8 mouse cellular contexts compared by ENCODE assay signal in the genomic region with DNA sequence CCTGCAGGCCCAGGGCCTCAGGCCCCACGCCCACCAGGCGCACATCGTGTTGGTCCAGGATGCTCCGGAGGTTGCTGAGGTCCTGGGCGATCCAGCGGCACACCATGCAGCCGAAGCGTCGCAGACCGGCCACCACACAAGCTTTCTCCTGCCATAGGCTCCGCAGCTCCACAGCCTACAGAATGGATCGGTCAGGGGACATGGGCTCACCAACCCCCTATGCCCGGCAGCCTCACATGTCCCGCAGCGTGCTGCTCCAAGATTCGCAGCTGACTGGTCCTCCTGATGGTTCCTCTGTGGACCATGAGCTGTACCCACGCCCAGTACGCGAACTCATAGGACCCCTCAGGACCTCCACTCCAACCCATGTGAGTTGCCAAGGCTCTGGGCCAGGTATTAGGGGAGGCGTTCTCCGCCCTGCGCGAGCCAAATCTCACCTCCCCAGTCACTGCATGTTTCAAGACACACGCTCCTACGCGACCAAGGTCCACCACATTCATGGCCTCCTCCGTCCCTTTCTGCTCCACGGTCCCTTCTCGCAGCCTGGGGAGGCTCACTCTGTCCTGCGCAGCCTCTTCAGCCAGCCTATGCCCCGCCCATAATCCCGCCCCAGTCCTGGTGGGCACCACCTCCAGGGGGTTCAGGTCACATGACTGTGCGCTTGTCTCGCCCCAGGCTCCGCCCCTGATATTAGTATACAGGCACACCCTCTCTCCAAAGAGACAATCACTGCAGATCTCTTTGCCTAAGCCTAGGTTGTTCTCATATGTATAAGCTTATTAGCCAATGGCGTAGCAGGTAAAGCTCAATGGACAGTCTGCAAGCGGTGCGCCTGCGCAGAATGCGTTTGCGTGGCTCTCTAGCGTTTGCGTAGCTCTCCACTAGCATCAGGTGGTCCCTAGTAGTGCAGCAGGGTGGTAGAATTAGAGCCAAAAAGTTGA. TPM values are rescaled to one million over a fixed set of nuclear protein-coding genes. Genes with fewer than 3 reads are reported as not detected.
A peak's percentile ranks its signal among the peaks of the same experiment; 100 is the strongest.
DNase-seq lines count a peak whose midpoint lies in the region; ATAC-seq and TF ChIP-seq lines count a peak whose summit lies in the region.

A gene (minus strand): TSS at position 630 of the 941 bp plus-strand sequence.

- H3K27me3 ChIP-seq in E14TG2a.4 (ENCODE audit: insufficient read depth, low read length): peaks cover 30% of the 10 kb centered on the region
- H3K27me3 ChIP-seq in forebrain, embryonic 11.5 days (ENCODE audit: control insufficient read depth, insufficient read depth, low read length): no peaks in the 10 kb centered on the region
- H3K27me3 ChIP-seq in heart, embryonic 15.5 days: peaks cover 11% of the 10 kb centered on the region; the same call in 1 of the 2 replicates
- no peaks in the 10 kb centered on the region; the same call in 1 of the 2 replicates for H3K27me3 ChIP-seq in liver, embryonic 14.5 days (ENCODE audit: control insufficient read depth, insufficient read depth, low read length)
- no peaks in the 10 kb centered on the region for H3K27me3 ChIP-seq in neural tube, embryonic 11.5 days (ENCODE audit: control insufficient read depth, insufficient read depth, low read length)

- peak within 1 kb of the TSS; percentile 78 for H3K4me2 ChIP-seq in forebrain, embryonic 11.5 days (ENCODE audit: low read depth, low read length, severe bottlenecking)
- peak within 1 kb of the TSS; percentile 97 for H3K4me2 ChIP-seq in heart, embryonic 15.5 days
- H3K4me2 ChIP-seq in liver, embryonic 14.5 days (ENCODE audit: low read depth): peak within 1 kb of the TSS; percentile 71
- H3K4me2 ChIP-seq in neural tube, embryonic 11.5 days (ENCODE audit: low read depth): peak within 1 kb of the TSS; percentile 96

- no peaks in the 10 kb centered on the region for H3K9me3 ChIP-seq in E14TG2a.4 (ENCODE audit: low read length)
- H3K9me3 ChIP-seq in forebrain, embryonic 11.5 days (ENCODE audit: control insufficient read depth, low read length): no peaks in the 10 kb centered on the region
- no peaks in the 10 kb centered on the region for H3K9me3 ChIP-seq in heart, embryonic 15.5 days (replicated peaks)
- H3K9me3 ChIP-seq in liver, embryonic 14.5 days (ENCODE audit: control insufficient read depth, low read length): no peaks in the 10 kb centered on the region
- no peaks in the 10 kb centered on the region for H3K9me3 ChIP-seq in neural tube, embryonic 11.5 days (ENCODE audit: control insufficient read depth, low read length)

- H3K4me1 ChIP-seq in E14TG2a.4 (replicated peaks; ENCODE audit: low read depth, low read length): peaks cover 41% of the 10 kb centered on the region
- 0 out of 2 replicates have a peak, but pooled peaks cover 2% of the 10 kb centered on the region for H3K4me1 ChIP-seq in forebrain, embryonic 11.5 days (replicated peaks; ENCODE audit: control insufficient read depth, insufficient read depth, low read length)
- peaks cover 21% of the 10 kb centered on the region for H3K4me1 ChIP-seq in heart, embryonic 15.5 days (replicated peaks)
- peaks cover 5 to 9% of the 10 kb centered on the region in 2 experiments; a peak in 3 of 4 replicates for H3K4me1 ChIP-seq in liver, embryonic 14.5 days (replicated peaks; ENCODE audit: control insufficient read depth in 2 of 2, insufficient read depth in 2 of 2, low read length in 1 of 2)
- H3K4me1 ChIP-seq in neural tube, embryonic 11.5 days (ENCODE audit: control insufficient read depth, insufficient read depth, low read length): peaks cover 14% of the 10 kb centered on the region

- peak within 1 kb of the TSS; percentile 51 for H3K9ac ChIP-seq in forebrain, embryonic 11.5 days (ENCODE audit: low read length)
- H3K9ac ChIP-seq in heart, embryonic 15.5 days: peak within 1 kb of the TSS; percentile 76
- H3K9ac ChIP-seq in liver, embryonic 14.5 days (replicated peaks): peak within 1 kb of the TSS; percentile 38
- peak within 1 kb of the TSS; percentile 65 for H3K9ac ChIP-seq in neural tube, embryonic 11.5 days (ENCODE audit: low read length)

- peak; percentile 97 for ATAC-seq in forebrain, embryonic 11.5 days (replicated peaks; ENCODE audit: low FRiP score)
- peak; percentile 96 for ATAC-seq in heart, embryonic 15.5 days (replicated peaks; ENCODE audit: insufficient number of reproducible peaks, insufficient read depth, low FRiP score, low read depth)
- ATAC-seq in liver, embryonic 14.5 days (ENCODE audit: insufficient read depth): peak; percentile 92
- ATAC-seq in neural tube, embryonic 11.5 days (ENCODE audit: insufficient read depth, low FRiP score, low TSS enrichment): peak; percentile 97

- DNase-seq in c-Kit-positive CD71-positive TER-119-positive erythroid progenitor cells, embryonic 14.5 days (ENCODE audit: low spot score): peak; percentile 79
- DNase-seq in forebrain, embryonic 11.5 days (ENCODE audit: low spot score): peak; percentile 93
- peak; percentile 88 for DNase-seq in kidney, postnatal 14 days
- DNase-seq in liver, embryonic 14.5 days (ENCODE audit: low read depth in 3 of 3, low spot score in 3 of 3): peak; percentile 69 to 83 (median 73)
- DNase-seq in neural tube, embryonic 11.5 days (ENCODE audit: low spot score): peak; percentile 91
- peak; percentile 83 for DNase-seq in testis, postnatal 10 days (ENCODE audit: low spot score)

- TF ChIP-seq EP300 in liver, embryonic 14.5 days (IDR thresholded peaks at IDR 0.05; ENCODE audit: low read depth): no peak

- peak within 1 kb of the TSS; percentile 81 for H3K4me3 ChIP-seq in E14TG2a.4 (replicated peaks; ENCODE audit: low read length)
- peak within 1 kb of the TSS; percentile 48 for H3K4me3 ChIP-seq in forebrain, embryonic 11.5 days (ENCODE audit: low read depth, low read length)
- H3K4me3 ChIP-seq in heart, embryonic 15.5 days: peak within 1 kb of the TSS; percentile 65
- peak within 1 kb of the TSS; percentile 44 to 45 for H3K4me3 ChIP-seq in liver, embryonic 14.5 days (ENCODE audit: insufficient read depth in 1 of 2, low read depth in 2 of 2, low read length in 2 of 2)
- peak within 1 kb of the TSS; percentile 52 for H3K4me3 ChIP-seq in neural tube, embryonic 11.5 days (ENCODE audit: low read depth, low read length)

- 5% methylated on average over 43 of the region's 43 CpGs for WGBS in forebrain, embryonic 11.5 days
- WGBS in heart, embryonic 15.5 days: 4% methylated on average over 43 of the region's 43 CpGs
- WGBS in liver, embryonic 14.5 days (ENCODE audit: insufficient replicate concordance): 8% methylated on average over 43 of the region's 43 CpGs
- 3% methylated on average over 43 of the region's 43 CpGs for WGBS in neural tube, embryonic 11.5 days

- TF ChIP-seq CTCF in E14TG2a.4 (conservative IDR thresholded peaks at IDR 0.05; ENCODE audit: low read length): no peak
- no peak for TF ChIP-seq CTCF in liver, embryonic 14.5 days (IDR thresholded peaks at IDR 0.05; ENCODE audit: low read depth)

- H3K36me3 ChIP-seq in E14TG2a.4 (ENCODE audit: insufficient read depth, low read length): peaks cover 18% of the 10 kb centered on the region
- no peaks in the 10 kb centered on the region for H3K36me3 ChIP-seq in forebrain, embryonic 11.5 days (ENCODE audit: control insufficient read depth, insufficient read depth, low read length)
- H3K36me3 ChIP-seq in heart, embryonic 15.5 days: no peaks in the 10 kb centered on the region
- H3K36me3 ChIP-seq in liver, embryonic 14.5 days (replicated peaks; ENCODE audit: control insufficient read depth, insufficient read depth, low read depth): no peaks in the 10 kb centered on the region
- H3K36me3 ChIP-seq in neural tube, embryonic 11.5 days (ENCODE audit: control insufficient read depth, insufficient read depth, low read length): no peaks in the 10 kb centered on the region

- H3K27ac ChIP-seq in forebrain, embryonic 11.5 days (ENCODE audit: low read depth, low read length): no peak within 1 kb of the TSS
- peak within 1 kb of the TSS; percentile 70 for H3K27ac ChIP-seq in heart, embryonic 15.5 days
- H3K27ac ChIP-seq in liver, embryonic 14.5 days: no peak within 1 kb of the TSS
- H3K27ac ChIP-seq in neural tube, embryonic 11.5 days (ENCODE audit: low read depth, low read length): 0 out of 2 replicates have a peak within 1 kb of the TSS, but pooled peaks have one; percentile 23

RNA-seq across cellular contexts. Expression of the gene that starts here (rescaled TPM):
- 29.4 and 32.0 TPM in 2 replicates for polyA plus RNA-seq in forebrain, embryonic 11.5 days (2014; fragmentation: Nextera tagmentation; extraction: Ambion mirVana)
- polyA plus RNA-seq in heart, embryonic 15.5 days (2015; fragmentation: Nextera tagmentation; extraction: Ambion mirVana): 46.7 and 53.6 TPM in 2 replicates
- 4.0 and 5.8 TPM in 2 replicates for polyA plus RNA-seq in liver, embryonic 14.5 days (2012; rRNA removed)
- polyA plus RNA-seq in liver, embryonic 14.5 days (2014; fragmentation: Nextera tagmentation; extraction: Ambion mirVana): 9.3 and 9.8 TPM in 2 replicates
- polyA plus RNA-seq in neural tube, embryonic 11.5 days (2014; fragmentation: Nextera tagmentation; extraction: Ambion mirVana): 40.2 and 42.1 TPM in 2 replicates

Comparison
In these comparisons a context has a peak if more than half of its experiments do, and no peak if none do; other contexts are left out.
1. H3K27ac ChIP-seq: peak in heart, embryonic 15.5 days (single experiment) and neural tube, embryonic 11.5 days (single experiment); none in forebrain, embryonic 11.5 days (single experiment) and liver, embryonic 14.5 days (single experiment).
2. Peak in every context shown above with its lines, with median percentiles within 50 percentile points of each other: H3K4me3 ChIP-seq, DNase-seq, ATAC-seq, H3K4me2 ChIP-seq and H3K9ac ChIP-seq.